Mouse (Mus musculus) liver, embryonic 14.5 days (tissue): ENCODE data around the gene Ing5. TPM values are rescaled to one million over a fixed set of nuclear protein-coding genes. Genes with fewer than 3 reads are reported as not detected.
"Not testable (repeated sequence)": the region's sequence is repeated elsewhere in the genome, so short reads cannot be mapped to it uniquely, and the experiment has no call there.

Source experiments
- ATAC-seq: fragments of 200-750 bp; cut with Nextera tagmentation; 2 replicates; pipeline ENCODE4 v1.8.0; 2017; ENCODE audit warnings: moderate number of reproducible peaks, mild to moderate bottlenecking, moderate library complexity; ENCODE audit not compliant: insufficient read depth
- DNase-seq, 3 experiments: peaks; one replicate each; pipeline ENCODE4 v3.0.0-alpha.2; 2012 to 2013; ENCODE audit warnings: low read depth in 3 of 3, low spot score in 3 of 3
- H3K27ac ChIP-seq: fragments of 300-500 bp; sonication (generic); 2 replicates; pipeline ENCODE4 v1.5.1; 2014; ENCODE audit warnings: moderate library complexity, mild to moderate bottlenecking, control low read depth, inconsistent platforms
- H3K27me3 ChIP-seq: fragments of 300-500 bp; sonication (generic); 2 replicates; pipeline ENCODE4 v1.6.1; 2014; ENCODE audit warnings: mild to moderate bottlenecking, low read length, moderate library complexity; ENCODE audit not compliant: control insufficient read depth, insufficient read depth
- H3K36me3 ChIP-seq: fragments of 300-500 bp; sonication (generic); replicated peaks from 2 replicates; pipeline ENCODE4 v1.6.1; 2014; ENCODE audit warnings: low read depth; ENCODE audit not compliant: control insufficient read depth, insufficient read depth
- H3K4me1 ChIP-seq, 2 experiments: fragments of 200-500 bp in 1 of 2; fragments of 300-500 bp in 1 of 2; sonication (generic) in 1 of 2; replicated peaks; 2 replicates each; pipeline ENCODE4 v1.6.1; 2012 to 2014; ENCODE audit warnings: antibody characterized with exemption in 1 of 2, inconsistent platforms in 1 of 2, low read length in 1 of 2; ENCODE audit not compliant: control insufficient read depth in 2 of 2, insufficient read depth in 2 of 2
- H3K4me2 ChIP-seq: fragments of 300-500 bp; sonication (generic); 2 replicates; pipeline ENCODE4 v1.6.1; 2014; ENCODE audit warnings: low read depth, mild to moderate bottlenecking, control low read depth, moderate library complexity
- H3K4me3 ChIP-seq, 2 experiments: fragments of 200-500 bp in 1 of 2; fragments of 300-500 bp in 1 of 2; sonication (generic) in 1 of 2; 2 replicates each; pipeline ENCODE4 v1.5.1; 2012 to 2014; ENCODE audit warnings: low read depth in 2 of 2, low read length in 2 of 2, mild to moderate bottlenecking in 2 of 2, control low read depth in 1 of 2, inconsistent platforms in 1 of 2, moderate library complexity in 1 of 2; ENCODE audit not compliant: insufficient read depth in 1 of 2
- H3K9ac ChIP-seq: fragments of 300-500 bp; sonication (generic); replicated peaks from 2 replicates; pipeline ENCODE4 v1.6.1; 2014; ENCODE audit warnings: mild to moderate bottlenecking, control low read depth, moderate library complexity
- H3K9me3 ChIP-seq: fragments of 300-500 bp; sonication (generic); 2 replicates; pipeline ENCODE4 v1.6.1; 2016; ENCODE audit warnings: low read length, mixed read lengths; ENCODE audit not compliant: control insufficient read depth
- CTCF ChIP-seq: IDR thresholded peaks from 2 replicates; pipeline ENCODE4 v1.5.1; 2016; ENCODE audit warnings: antibody characterized with exemption, low read depth, control low read depth
- EP300 ChIP-seq: IDR thresholded peaks from 2 replicates; pipeline ENCODE4 v1.6.1; 2016; ENCODE audit warnings: antibody characterized with exemption, low read depth
- WGBS: fragments of 180-500 bp; shearing (Covaris S2); extraction: QIAGEN DNeasy Blood & Tissue Kit; methylation state at CpG from one replicate; pipeline ENCODE4 v1.1.7; 2014; ENCODE audit not compliant: insufficient replicate concordance; 5-methylcytosine and 5-hydroxymethylcytosine counted together
- polyA plus RNA-seq, 2 experiments: library from polyadenylated mRNA; depleted of rRNA in 1 of 2; stranded (reverse) in 1 of 2; unstranded in 1 of 2; fragments of >200 nt; fragmentation: Nextera tagmentation in 1 of 2; extraction: Ambion mirVana in 1 of 2; gene quantifications; 2 replicates each; pipeline versions ENCODE4 v1.2.1 to v1.2.3; 2012 to 2014

The Ing5 gene
- polyA plus RNA-seq, 2 experiments = 6.9 to 7.6 TPM

DNA sequence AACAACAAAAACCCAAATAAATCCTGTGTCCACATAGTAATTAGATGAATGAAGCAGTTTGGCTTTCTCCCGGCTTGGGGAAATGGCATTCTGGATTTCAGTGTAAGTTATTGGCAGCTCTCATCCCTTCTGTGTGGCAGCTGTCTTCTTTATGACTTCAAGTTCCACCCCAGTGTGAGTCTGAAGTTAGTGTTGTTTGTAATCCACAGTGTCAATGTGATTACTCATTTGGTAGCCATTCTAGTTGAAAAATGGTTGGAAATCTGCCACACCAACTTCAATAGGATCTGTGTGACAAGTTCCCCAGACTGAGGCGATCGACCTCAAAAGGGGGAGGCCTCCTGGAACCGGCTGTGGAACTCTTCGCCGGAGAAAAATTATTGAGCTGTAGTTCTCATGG lies 53.6 kb downstream of the Ing5 start:
- H3K4me3 ChIP-seq = no peak overlapping the region
- no peak for ATAC-seq
- no peaks in the 10 kb centered on the region for H3K4me1 ChIP-seq
- H3K36me3 ChIP-seq = no peaks in the 10 kb centered on the region
- H3K27me3 ChIP-seq = no peaks in the 10 kb centered on the region
- DNase-seq = no peak
- H3K9ac ChIP-seq = no peak overlapping the region
- no peaks in the 10 kb centered on the region for H3K9me3 ChIP-seq
- H3K27ac ChIP-seq = no peak overlapping the region
- H3K4me2 ChIP-seq = no peak overlapping the region
- 71% methylated on average over 6 of the region's 6 CpGs for WGBS
- TF ChIP-seq CTCF (no peak), EP300 (no peak)

DNA sequence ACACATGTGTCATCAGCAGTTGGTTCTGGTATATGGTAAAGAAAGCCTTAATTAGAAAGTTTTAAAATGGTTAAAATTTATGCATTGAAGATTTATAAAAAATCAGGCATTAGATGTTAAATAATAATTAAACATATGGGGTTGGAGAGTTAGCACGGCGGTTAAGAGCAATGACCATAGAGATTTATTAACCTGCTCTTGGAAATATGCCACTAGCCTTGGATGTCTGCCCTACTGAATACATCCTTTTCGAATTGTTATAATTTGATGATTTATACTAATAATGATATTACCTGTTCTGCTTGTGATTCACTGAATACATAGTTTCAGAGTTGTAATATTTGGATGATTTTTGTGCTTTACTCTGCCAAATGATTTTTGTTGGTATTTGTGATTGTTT lies 54.2 kb downstream of the Ing5 start:
- TF ChIP-seq EP300 (no peak), CTCF (no peak)

DNA sequence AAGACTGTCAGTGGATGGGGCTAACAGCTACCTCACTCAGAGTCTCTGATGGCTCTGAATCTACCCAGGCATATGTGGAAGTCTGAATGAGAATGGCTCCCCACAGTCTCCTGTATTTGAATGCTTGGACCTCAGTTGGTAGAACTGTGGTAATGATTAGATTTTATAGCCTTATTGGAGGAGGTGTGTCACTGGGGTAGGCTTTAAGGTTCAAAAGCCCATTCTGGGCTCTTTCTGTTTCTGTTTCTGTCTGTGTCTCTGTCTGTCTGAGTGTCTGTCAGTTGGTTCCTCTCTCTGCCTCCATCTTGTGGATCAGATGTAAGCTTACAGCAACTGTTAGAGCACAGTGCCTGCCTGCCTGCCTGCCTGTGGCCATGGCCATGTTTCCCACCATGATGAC lies 55.9 kb downstream of the Ing5 start:
- no peaks in the 10 kb centered on the region for H3K27me3 ChIP-seq

More for the DNA sequence above, 54.2 kb downstream of the Ing5 start:
- ATAC-seq (no peak), DNase-seq (no peak)
- no peaks in the 10 kb centered on the region for H3K9me3 ChIP-seq
- WGBS = 69% methylated on average over 3 of the region's 3 CpGs
- no peaks in the 10 kb centered on the region for H3K36me3 ChIP-seq
- H3K4me2 ChIP-seq = no peak overlapping the region
- no peak overlapping the region for H3K4me3 ChIP-seq
- H3K27ac ChIP-seq = no peak overlapping the region
- no peaks in the 10 kb centered on the region for H3K27me3 ChIP-seq
- no peak overlapping the region for H3K9ac ChIP-seq
- no peaks in the 10 kb centered on the region for H3K4me1 ChIP-seq

DNA sequence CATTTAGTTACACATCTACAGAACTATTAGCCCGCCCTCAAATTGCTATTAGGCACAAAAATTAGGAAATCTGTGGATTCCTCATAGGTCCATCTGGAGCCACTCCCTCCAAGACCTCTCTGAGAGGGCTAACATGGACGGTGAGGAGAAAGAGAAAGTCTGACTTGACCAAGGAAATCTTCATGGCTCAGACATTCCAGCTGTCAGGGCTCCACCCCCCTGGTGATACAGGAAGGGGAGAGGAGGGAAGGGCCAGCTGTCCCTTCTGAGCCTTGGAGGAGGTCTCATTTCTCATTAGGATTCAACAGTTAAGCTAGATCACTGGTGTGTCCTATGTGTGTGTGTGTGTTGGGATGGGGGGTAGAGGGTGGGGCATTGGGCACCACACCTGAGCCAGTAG lies 57.3 kb downstream of the Ing5 start, which contains the start of gene Gal3st2:
Gene Gal3st2, plus strand, starts transcription at position 259 of the 400 bp plus-strand sequence.
- not testable (repeated sequence) for H3K4me2 ChIP-seq, H3K4me3 ChIP-seq, H3K4me1 ChIP-seq, H3K27me3 ChIP-seq, DNase-seq, H3K9me3 ChIP-seq, ATAC-seq, H3K9ac ChIP-seq, H3K27ac ChIP-seq, H3K36me3 ChIP-seq
- 32% methylated on average over 2 of the region's 2 CpGs for WGBS

More for the DNA sequence above, 55.9 kb downstream of the Ing5 start:
- Histone ChIP-seq H3K27ac (no peak overlapping the region), H3K9ac (no peak overlapping the region), H3K4me1 (no peaks in the 10 kb centered on the region), H3K4me3 (no peak overlapping the region), H3K36me3 (no peaks in the 10 kb centered on the region), H3K9me3 (no peaks in the 10 kb centered on the region), H3K4me2 (no peak overlapping the region)
- DNase-seq = no peak
- ATAC-seq = no peak
- TF ChIP-seq CTCF (no peak), EP300 (no peak)

Other genes with a start within 250 kb of the Ing5 start
- gene Stk25, start 145.3 kb upstream of the Ing5 start, polyA plus RNA-seq (2012; rRNA removed) = 28.4 and 39.2 TPM in 2 replicates
- gene Stk25, start 145.3 kb upstream of the Ing5 start, polyA plus RNA-seq (2014; fragmentation: Nextera tagmentation; extraction: Ambion mirVana) = 39.9 and 41.1 TPM in 2 replicates
- 1.9 TPM in 2 replicates for gene Bok, start 118.3 kb upstream of the Ing5 start, polyA plus RNA-seq (2012; rRNA removed)
- 2.8 and 3.0 TPM in 2 replicates for gene Bok, start 118.3 kb upstream of the Ing5 start, polyA plus RNA-seq (2014; fragmentation: Nextera tagmentation; extraction: Ambion mirVana)
- 18.6 and 22.6 TPM in 2 replicates for gene Atg4b, start 52.5 kb upstream of the Ing5 start, polyA plus RNA-seq (2012; rRNA removed)
- 64.3 and 68.2 TPM in 2 replicates for gene Atg4b, start 52.5 kb upstream of the Ing5 start, polyA plus RNA-seq (2014; fragmentation: Nextera tagmentation; extraction: Ambion mirVana)
- gene Thap4, start 49.1 kb upstream of the Ing5 start, polyA plus RNA-seq (2012; rRNA removed) = 8.5 and 10.5 TPM in 2 replicates
- gene Thap4, start 49.1 kb upstream of the Ing5 start, polyA plus RNA-seq (2014; fragmentation: Nextera tagmentation; extraction: Ambion mirVana) = 11.5 and 11.7 TPM in 2 replicates
- gene Dtymk, start 2.0 kb upstream of the Ing5 start, polyA plus RNA-seq (2012; rRNA removed) = 99.0 and 128 TPM in 2 replicates
- 148 and 150 TPM in 2 replicates for gene Dtymk, start 2.0 kb upstream of the Ing5 start, polyA plus RNA-seq (2014; fragmentation: Nextera tagmentation; extraction: Ambion mirVana)
- gene D2hgdh, start 20.9 kb downstream of the Ing5 start, polyA plus RNA-seq (2012; rRNA removed) = 6.4 and 6.8 TPM in 2 replicates
- 3.7 and 5.0 TPM in 2 replicates for gene D2hgdh, start 20.9 kb downstream of the Ing5 start, polyA plus RNA-seq (2014; fragmentation: Nextera tagmentation; extraction: Ambion mirVana)
- gene Gal3st2, start 57.3 kb downstream of the Ing5 start, polyA plus RNA-seq (2012; rRNA removed) = not detected in 2 replicates
- gene Gal3st2, start 57.3 kb downstream of the Ing5 start, polyA plus RNA-seq (2014; fragmentation: Nextera tagmentation; extraction: Ambion mirVana) = not detected in 2 replicates
- not detected in 2 replicates for gene Gal3st2b, start 114.3 kb downstream of the Ing5 start, polyA plus RNA-seq (2012; rRNA removed)
- gene Gal3st2b, start 114.3 kb downstream of the Ing5 start, polyA plus RNA-seq (2014; fragmentation: Nextera tagmentation; extraction: Ambion mirVana) = not detected in 2 replicates
- gene Gal3st2c, start 186.5 kb downstream of the Ing5 start, polyA plus RNA-seq (2012; rRNA removed) = not detected in 2 replicates
- not detected in 2 replicates for gene Gal3st2c, start 186.5 kb downstream of the Ing5 start, polyA plus RNA-seq (2014; fragmentation: Nextera tagmentation; extraction: Ambion mirVana)
- gene Neu4, start 216.5 kb downstream of the Ing5 start, polyA plus RNA-seq (2012; rRNA removed) = not detected in 2 replicates
- gene Neu4, start 216.5 kb downstream of the Ing5 start, polyA plus RNA-seq (2014; fragmentation: Nextera tagmentation; extraction: Ambion mirVana) = not detected in 2 replicates
- 0.03 TPM in 1 of 2 replicates, not detected in the other for gene Pdcd1, start 248.6 kb downstream of the Ing5 start, polyA plus RNA-seq (2012; rRNA removed)
- 0.14 TPM in 1 of 2 replicates, not detected in the other for gene Pdcd1, start 248.6 kb downstream of the Ing5 start, polyA plus RNA-seq (2014; fragmentation: Nextera tagmentation; extraction: Ambion mirVana)